Mouse (Mus musculus) megakaryocyte, embryonic 14.5 days (primary cell): ENCODE data around the gene Smco2.

Experiments
- FLI1 ChIP-seq: IDR thresholded peaks from 2 replicates; pipeline ENCODE4 v1.6.1; 2012; ENCODE audit warnings: low read length, inconsistent platforms, mixed read lengths
- GATA1 ChIP-seq: IDR thresholded peaks from 3 replicates; pipeline ENCODE4 v1.6.1; 2012; ENCODE audit warnings: mixed read lengths, low read length, inconsistent platforms, borderline replicate concordance

DNA sequence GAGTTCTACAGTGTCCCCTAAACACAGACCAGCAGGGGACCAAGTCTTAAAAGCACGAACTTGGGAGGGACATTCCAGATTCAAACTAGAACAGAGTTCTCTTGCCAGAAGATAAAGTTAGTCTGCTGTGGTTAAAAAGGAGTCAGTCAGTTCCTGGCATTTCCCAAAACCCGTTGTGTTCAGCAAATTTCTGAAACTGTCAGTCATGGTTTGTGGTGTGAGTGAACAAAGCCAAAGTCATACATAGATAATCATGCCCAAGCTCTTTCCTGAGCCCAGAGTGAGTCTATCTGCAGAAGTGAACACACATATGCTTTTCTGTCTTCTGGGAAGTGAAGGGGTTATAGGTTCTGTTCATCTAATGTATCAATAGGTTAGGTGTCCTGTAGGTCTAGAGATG is 58.9 kb downstream of the Smco2 start:
- TF ChIP-seq GATA1, result peak; percentile 70; the same call in 2 of the 3 replicates
- no peak for TF ChIP-seq FLI1
